Mouse (Mus musculus) hindbrain, embryonic 14.5 days (tissue): ENCODE measurements around the gene Sppl2c. TPM values are rescaled to one million over a fixed set of nuclear protein-coding genes. Genes with fewer than 3 reads are reported as not detected.

Source experiments
- ATAC-seq: fragments of 200-750 bp; cut with Nextera tagmentation; 2 replicates; pipeline ENCODE4 v1.8.0; 2017; ENCODE audit warnings: moderate number of reproducible peaks, mild to moderate bottlenecking, moderate TSS enrichment, moderate library complexity; ENCODE audit not compliant: low FRiP score
- DNase-seq: peaks from one replicate; pipeline ENCODE4 v3.0.0-alpha.2; 2015; ENCODE audit warnings: low spot score
- H3K27ac ChIP-seq: fragments of 300-500 bp; sonication (generic); 2 replicates; pipeline ENCODE4 v1.5.1; 2014; ENCODE audit warnings: mild to moderate bottlenecking, moderate library complexity
- H3K27me3 ChIP-seq: fragments of 300-500 bp; sonication (generic); 2 replicates; pipeline ENCODE4 v1.6.1; 2014; ENCODE audit warnings: mild to moderate bottlenecking, low read length, mixed read lengths; ENCODE audit not compliant: control insufficient read depth, insufficient read depth
- H3K36me3 ChIP-seq: fragments of 300-500 bp; sonication (generic); replicated peaks from 2 replicates; pipeline ENCODE4 v1.6.1; 2014; ENCODE audit not compliant: control insufficient read depth, insufficient read depth
- H3K4me1 ChIP-seq: fragments of 300-500 bp; sonication (generic); replicated peaks from 2 replicates; pipeline ENCODE4 v1.6.1; 2014; ENCODE audit warnings: antibody characterized with exemption, low read length, mixed read lengths; ENCODE audit not compliant: control insufficient read depth, insufficient read depth
- H3K4me2 ChIP-seq: fragments of 300-500 bp; sonication (generic); replicated peaks from 2 replicates; pipeline ENCODE4 v1.6.1; 2014; ENCODE audit warnings: mild to moderate bottlenecking, moderate library complexity
- H3K4me3 ChIP-seq: fragments of 300-500 bp; sonication (generic); replicated peaks from 2 replicates; pipeline ENCODE4 v1.5.1; 2014; ENCODE audit warnings: mild to moderate bottlenecking, low read length
- H3K9ac ChIP-seq: fragments of 300-500 bp; sonication (generic); 2 replicates; pipeline ENCODE4 v1.6.1; 2014
- H3K9me3 ChIP-seq: fragments of 300-500 bp; sonication (generic); 2 replicates; pipeline ENCODE4 v1.6.1; 2016; ENCODE audit warnings: low read length; ENCODE audit not compliant: control insufficient read depth
- WGBS: fragments of 180-500 bp; shearing (Covaris S2); extraction: QIAGEN DNeasy Blood & Tissue Kit; methylation state at CpG from one replicate; pipeline ENCODE4 v1.1.7; 2014; 5-methylcytosine and 5-hydroxymethylcytosine counted together
- polyA plus RNA-seq: library from polyadenylated mRNA; unstranded; fragments of >200 nt; fragmentation: Nextera tagmentation; extraction: Ambion mirVana; gene quantifications from 2 replicates; pipeline ENCODE4 v1.2.1, GENCODE M21; 2014

Gene Sppl2c
- polyA plus RNA-seq, 1 experiment from 2014 or later: not detected

- Histone ChIP-seq H3K27ac (peak overlapping the region; percentile 98), H3K27me3 (peaks cover 4% of the 10 kb centered on the region; the same call in 1 of the 2 replicates), H3K4me2 (peak overlapping the region; percentile 83), H3K4me1 (peaks cover 38% of the 10 kb centered on the region), H3K36me3 (no peaks in the 10 kb centered on the region), H3K9ac (peak overlapping the region; percentile 98), H3K9me3 (no peaks in the 10 kb centered on the region), H3K4me3 (peak overlapping the region; percentile 83)
- DNase-seq (peak; percentile 76), ATAC-seq (peak; percentile 74)
- WGBS: under 1% methylated on average over 69 of the region's 72 CpGs
Observed at GRCm38 (mm10) chr11:104232141-104233061, 46.3 kb downstream of the Sppl2c start.

- H3K9me3 ChIP-seq: no peaks in the 10 kb centered on the region
- peak overlapping the region; percentile 83 for H3K4me2 ChIP-seq
- H3K4me3 ChIP-seq: peak overlapping the region; percentile 83
- DNase-seq (no peak), ATAC-seq (no peak)
- H3K9ac ChIP-seq: peak overlapping the region; percentile 98
- H3K36me3 ChIP-seq: no peaks in the 10 kb centered on the region
- peaks cover 45% of the 10 kb centered on the region for H3K4me1 ChIP-seq
- peak overlapping the region; percentile 98 for H3K27ac ChIP-seq
- peaks cover 4% of the 10 kb centered on the region; the same call in 1 of the 2 replicates for H3K27me3 ChIP-seq
- WGBS: 0% methylated on average over 10 of the region's 10 CpGs
Observed at GRCm38 (mm10) chr11:104233101-104233500, 47.0 kb downstream of the Sppl2c start.

- peak overlapping the region; percentile 83 for H3K4me2 ChIP-seq
- DNase-seq: no peak
- peak overlapping the region; percentile 98 for H3K27ac ChIP-seq
- H3K36me3 ChIP-seq: no peaks in the 10 kb centered on the region
- ATAC-seq: no peak
- peak overlapping the region; percentile 83 for H3K4me3 ChIP-seq
- WGBS: 2% methylated on average over 30 of the region's 30 CpGs
- peaks cover 48% of the 10 kb centered on the region for H3K4me1 ChIP-seq
- H3K9me3 ChIP-seq: no peaks in the 10 kb centered on the region
- H3K9ac ChIP-seq: peak overlapping the region; percentile 98
- peaks cover 4% of the 10 kb centered on the region; the same call in 1 of the 2 replicates for H3K27me3 ChIP-seq
Observed at GRCm38 (mm10) chr11:104233574-104234206, 47.6 kb downstream of the Sppl2c start.

- Histone ChIP-seq H3K27me3 (peaks cover 4% of the 10 kb centered on the region; the same call in 1 of the 2 replicates), H3K9me3 (no peaks in the 10 kb centered on the region), H3K4me3 (peak overlapping the region; percentile 83), H3K36me3 (no peaks in the 10 kb centered on the region), H3K4me1 (peaks cover 48% of the 10 kb centered on the region), H3K27ac (no peak overlapping the region), H3K4me2 (peak overlapping the region; percentile 83), H3K9ac (peak overlapping the region; percentile 98)
- WGBS: 35% methylated on average over 6 of the region's 6 CpGs
- no peak for ATAC-seq
- DNase-seq: no peak
Observed at GRCm38 (mm10) chr11:104234680-104235079, 48.6 kb downstream of the Sppl2c start.

GRCm38 (mm10) chr11:104235881-104236280, 49.8 kb downstream of the Sppl2c start:
- H3K4me3 ChIP-seq: peak overlapping the region; percentile 83
- H3K4me2 ChIP-seq: peak overlapping the region; percentile 83
- no peak overlapping the region for H3K27ac ChIP-seq
- 73% methylated on average over 2 of the region's 2 CpGs for WGBS
- peaks cover 4% of the 10 kb centered on the region; the same call in 1 of the 2 replicates for H3K27me3 ChIP-seq
- peaks cover 43% of the 10 kb centered on the region for H3K4me1 ChIP-seq
- peak overlapping the region; percentile 98; the same call in 1 of the 2 replicates for H3K9ac ChIP-seq
- no peak for DNase-seq
- no peaks in the 10 kb centered on the region for H3K36me3 ChIP-seq
- H3K9me3 ChIP-seq: no peaks in the 10 kb centered on the region
- no peak for ATAC-seq

- ATAC-seq (no peak), DNase-seq (no peak)
- Histone ChIP-seq H3K27ac (no peak overlapping the region), H3K9ac (no peak overlapping the region), H3K4me2 (peak overlapping the region; percentile 83), H3K27me3 (peaks cover 4% of the 10 kb centered on the region; the same call in 1 of the 2 replicates), H3K4me1 (peaks cover 43% of the 10 kb centered on the region), H3K36me3 (no peaks in the 10 kb centered on the region), H3K4me3 (no peak overlapping the region), H3K9me3 (no peaks in the 10 kb centered on the region)
- 47% methylated on average over 7 of the region's 7 CpGs for WGBS
Observed at GRCm38 (mm10) chr11:104237226-104237625, 51.1 kb downstream of the Sppl2c start.

GRCm38 (mm10) chr11:104237958-104238747, 52.0 kb downstream of the Sppl2c start:
- no peaks in the 10 kb centered on the region for H3K9me3 ChIP-seq
- H3K4me3 ChIP-seq: no peak overlapping the region
- H3K9ac ChIP-seq: no peak overlapping the region
- H3K36me3 ChIP-seq: no peaks in the 10 kb centered on the region
- DNase-seq (no peak), ATAC-seq (no peak)
- H3K27ac ChIP-seq: no peak overlapping the region
- peaks cover 4% of the 10 kb centered on the region; the same call in 1 of the 2 replicates for H3K27me3 ChIP-seq
- WGBS: 61% methylated on average over 13 of the region's 13 CpGs
- H3K4me1 ChIP-seq: peaks cover 43% of the 10 kb centered on the region
- no peak overlapping the region for H3K4me2 ChIP-seq
